14 mouse cellular contexts compared by ENCODE assay signal in genomic region chr2:7160108-7160507, GRCm38 (mm10).
DNase-seq lines count a peak whose midpoint lies in the region; ATAC-seq lines count a peak whose summit lies in the region.
"Had no signal": no experiment of that assay in that cellular context is flagged by ENCODE, and none has a peak within 500 bp of the region (broad histone marks: within the 10 kb centered on the region; RNA-seq: fewer than 3 reads in every experiment).

No protein-coding gene starts in this region.

- no peak for ATAC-seq in midbrain, embryonic 11.5 days (ENCODE audit: low FRiP score)
- ATAC-seq in midbrain, embryonic 15.5 days (replicated peaks) = no peak
- peak; percentile 95 for ATAC-seq in intestine, embryonic 16.5 days

- 51% methylated on average over 6 of the region's 6 CpGs for WGBS in heart, embryonic 10.5 days
- WGBS in midbrain, embryonic 11.5 days = 86% methylated on average over 6 of the region's 6 CpGs
- WGBS in midbrain, embryonic 15.5 days = 73% methylated on average over 6 of the region's 6 CpGs
- 53% methylated on average over 6 of the region's 6 CpGs for WGBS in intestine, embryonic 16.5 days

- no peaks in the 10 kb centered on the region for H3K27me3 ChIP-seq in heart, embryonic 10.5 days (ENCODE audit: insufficient read depth, poor library complexity, severe bottlenecking)
- no peaks in the 10 kb centered on the region for H3K27me3 ChIP-seq in midbrain, embryonic 11.5 days (ENCODE audit: control insufficient read depth, insufficient read depth, low read length)
- H3K27me3 ChIP-seq in midbrain, embryonic 15.5 days (replicated peaks) = no peaks in the 10 kb centered on the region
- no peaks in the 10 kb centered on the region for H3K27me3 ChIP-seq in intestine, embryonic 16.5 days (replicated peaks; ENCODE audit: control insufficient read depth, insufficient read depth, low read length)
- H3K27me3 ChIP-seq: embryonic facial prominence, embryonic 12.5 days; neural tube, embryonic 12.5 days had no signal

- no peaks in the 10 kb centered on the region for H3K36me3 ChIP-seq in heart, embryonic 10.5 days
- no peaks in the 10 kb centered on the region for H3K36me3 ChIP-seq in midbrain, embryonic 11.5 days (ENCODE audit: control insufficient read depth, insufficient read depth, low read length)
- no peaks in the 10 kb centered on the region for H3K36me3 ChIP-seq in midbrain, embryonic 15.5 days (replicated peaks)
- no peaks in the 10 kb centered on the region for H3K36me3 ChIP-seq in intestine, embryonic 16.5 days (ENCODE audit: control insufficient read depth, insufficient read depth, low read length)
- H3K36me3 ChIP-seq: embryonic facial prominence, embryonic 12.5 days; forebrain, embryonic 10.5 days; neural tube, embryonic 12.5 days had no signal

- no peak overlapping the region for H3K9ac ChIP-seq in midbrain, embryonic 11.5 days (ENCODE audit: low read length)
- H3K9ac ChIP-seq in midbrain, embryonic 15.5 days = no peak overlapping the region
- H3K9ac ChIP-seq in intestine, embryonic 16.5 days (ENCODE audit: low read depth, low read length) = no peak overlapping the region
- H3K9ac ChIP-seq: embryonic facial prominence, embryonic 12.5 days; liver, embryonic 14.5 days; neural tube, embryonic 12.5 days had no signal

- no peak overlapping the region for H3K4me3 ChIP-seq in heart, embryonic 10.5 days
- H3K4me3 ChIP-seq in midbrain, embryonic 11.5 days (ENCODE audit: low read depth, low read length) = no peak overlapping the region
- H3K4me3 ChIP-seq in midbrain, embryonic 15.5 days = no peak overlapping the region
- no peak overlapping the region for H3K4me3 ChIP-seq in intestine, embryonic 16.5 days (ENCODE audit: low read length)
- H3K4me3 ChIP-seq: embryonic facial prominence, embryonic 12.5 days; forebrain, embryonic 10.5 days; heart, adult 2 months; neural tube, embryonic 12.5 days had no signal

- no peak overlapping the region for H3K4me2 ChIP-seq in midbrain, embryonic 11.5 days
- no peak overlapping the region for H3K4me2 ChIP-seq in midbrain, embryonic 15.5 days
- no peak overlapping the region for H3K4me2 ChIP-seq in intestine, embryonic 16.5 days (ENCODE audit: low read depth, low read length)
- H3K4me2 ChIP-seq: embryonic facial prominence, embryonic 12.5 days; neural tube, embryonic 12.5 days had no signal

- DNase-seq in heart, postnatal 4 days = peak; percentile 9
- DNase-seq in heart, embryonic 10.5 days (ENCODE audit: low spot score) = no peak
- DNase-seq in midbrain, embryonic 11.5 days (ENCODE audit: low spot score, missing footprints) = peak; percentile 60
- no peak for DNase-seq in frontal cortex, postnatal 10 days (ENCODE audit: low spot score in 2 of 2)
- DNase-seq in layer of hippocampus, adult 9-11 months = no peak
- DNase-seq: heart, adult 2 months; heart, postnatal 14 days; lung, postnatal 4 days had no signal

- H3K4me1 ChIP-seq in heart, embryonic 10.5 days = peaks cover 3% of the 10 kb centered on the region
- no peaks in the 10 kb centered on the region for H3K4me1 ChIP-seq in midbrain, embryonic 11.5 days (ENCODE audit: control insufficient read depth, insufficient read depth, low read length)
- H3K4me1 ChIP-seq in midbrain, embryonic 15.5 days = no peaks in the 10 kb centered on the region
- H3K4me1 ChIP-seq in intestine, embryonic 16.5 days (ENCODE audit: control insufficient read depth, insufficient read depth, low read length) = no peaks in the 10 kb centered on the region
- H3K4me1 ChIP-seq: embryonic facial prominence, embryonic 12.5 days; forebrain, embryonic 10.5 days; neural tube, embryonic 12.5 days had no signal

- H3K9me3 ChIP-seq in heart, embryonic 10.5 days = no peaks in the 10 kb centered on the region
- H3K9me3 ChIP-seq in midbrain, embryonic 11.5 days (ENCODE audit: control insufficient read depth, low read length) = no peaks in the 10 kb centered on the region
- H3K9me3 ChIP-seq in midbrain, embryonic 15.5 days = no peaks in the 10 kb centered on the region
- no peaks in the 10 kb centered on the region for H3K9me3 ChIP-seq in intestine, embryonic 16.5 days (ENCODE audit: control insufficient read depth, low read length)
- H3K9me3 ChIP-seq: embryonic facial prominence, embryonic 12.5 days; forebrain, embryonic 10.5 days; neural tube, embryonic 12.5 days had no signal

- H3K27ac ChIP-seq in heart, embryonic 10.5 days = no peak overlapping the region
- no peak overlapping the region for H3K27ac ChIP-seq in midbrain, embryonic 11.5 days (ENCODE audit: low read depth, low read length)
- no peak overlapping the region for H3K27ac ChIP-seq in midbrain, embryonic 15.5 days
- no peak overlapping the region for H3K27ac ChIP-seq in intestine, embryonic 16.5 days (ENCODE audit: low read length)
- H3K27ac ChIP-seq: embryonic facial prominence, embryonic 12.5 days; forebrain, embryonic 10.5 days; heart, adult 2 months; liver, embryonic 14.5 days; neural tube, embryonic 12.5 days had no signal

Comparison
In these comparisons a context has a peak if more than half of its experiments do, and no peak if none do; other contexts are left out.
1. DNase-seq: peak in heart, postnatal 4 days (single experiment) and midbrain, embryonic 11.5 days (single experiment); none in heart, embryonic 10.5 days (single experiment), frontal cortex, postnatal 10 days (0 of 2) and layer of hippocampus, adult 9-11 months (single experiment).